Mouse (Mus musculus): Measurements from ENCODE around the gene Zmynd19. TPM values are rescaled to one million over a fixed set of nuclear protein-coding genes. Genes with fewer than 3 reads are reported as not detected.
A peak's percentile ranks its signal among the peaks of the same experiment; 100 is the strongest.

Zmynd19 gene
- polyA plus RNA-seq, 1 experiment from 2014 or later: 15.2 TPM

GRCm38 (mm10) chr2:24914762-24915161 is 34.8 kb upstream of the Zmynd19 start:
- H3K36me3 ChIP-seq (ENCODE audit: control insufficient read depth, insufficient read depth, low read length): peaks cover 3% of the 10 kb centered on the region; the same call in 1 of the 2 replicates
- H3K4me3 ChIP-seq (ENCODE audit: low read length): no peak overlapping the region
- H3K9me3 ChIP-seq (ENCODE audit: control insufficient read depth, low read length): no peaks in the 10 kb centered on the region
- no peak overlapping the region for H3K4me2 ChIP-seq (replicated peaks; ENCODE audit: low read depth, low read length)
- no peak overlapping the region for H3K9ac ChIP-seq (ENCODE audit: low read depth, low read length)
- H3K4me1 ChIP-seq (ENCODE audit: control insufficient read depth, insufficient read depth, low read length): peaks cover 9% of the 10 kb centered on the region
- 83% methylated on average over 3 of the region's 3 CpGs for WGBS
- ATAC-seq (ENCODE audit: low FRiP score, low TSS enrichment): no peak
- no peaks in the 10 kb centered on the region for H3K27me3 ChIP-seq (ENCODE audit: control insufficient read depth, insufficient read depth, low read length)
- no peak overlapping the region for H3K27ac ChIP-seq (ENCODE audit: low read depth, low read length)

- under 1% methylated on average over 65 of the region's 112 CpGs for WGBS
These were observed 30.4 kb upstream of the Zmynd19 start, which contains the start of gene Ehmt1 for GRCm38 (mm10) chr2:24918930-24919838. Ehmt1 (minus strand) TSS chr2:24919614.

GRCm38 (mm10) chr2:24919839-24920175 is 29.8 kb upstream of the Zmynd19 start:
- ATAC-seq (ENCODE audit: low FRiP score, low TSS enrichment): peak; percentile 50
- peaks cover 9% of the 10 kb centered on the region for H3K4me1 ChIP-seq (ENCODE audit: control insufficient read depth, insufficient read depth, low read length)
- no peaks in the 10 kb centered on the region for H3K36me3 ChIP-seq (ENCODE audit: control insufficient read depth, insufficient read depth, low read length)
- peak overlapping the region; percentile 43 for H3K4me2 ChIP-seq (replicated peaks; ENCODE audit: low read depth, low read length)
- no peaks in the 10 kb centered on the region for H3K9me3 ChIP-seq (ENCODE audit: control insufficient read depth, low read length)
- H3K4me3 ChIP-seq (ENCODE audit: low read length): peak overlapping the region; percentile 72
- no peaks in the 10 kb centered on the region for H3K27me3 ChIP-seq (ENCODE audit: control insufficient read depth, insufficient read depth, low read length)
- peak overlapping the region; percentile 65 for H3K9ac ChIP-seq (ENCODE audit: low read depth, low read length)
- peak overlapping the region; percentile 45; the same call in 1 of the 2 replicates for H3K27ac ChIP-seq (ENCODE audit: low read depth, low read length)
- 8% methylated on average over 8 of the region's 8 CpGs for WGBS

More at GRCm38 (mm10) chr2:24918930-24919838, 30.4 kb upstream of the Zmynd19 start, which contains the start of gene Ehmt1:
- ATAC-seq (ENCODE audit: low FRiP score, low TSS enrichment): peak; percentile 99
- Histone ChIP-seq H3K36me3 (ENCODE audit: control insufficient read depth, insufficient read depth, low read length) (no peaks in the 10 kb centered on the region), H3K4me1 (ENCODE audit: control insufficient read depth, insufficient read depth, low read length) (peaks cover 9% of the 10 kb centered on the region), H3K27ac (ENCODE audit: low read depth, low read length) (peak within 1 kb of the TSS; percentile 90), H3K4me3 (ENCODE audit: low read length) (peak within 1 kb of the TSS; percentile 72), H3K9ac (ENCODE audit: low read depth, low read length) (peak within 1 kb of the TSS; percentile 91), H3K4me2 (replicated peaks; ENCODE audit: low read depth, low read length) (peak within 1 kb of the TSS; percentile 71), H3K27me3 (ENCODE audit: control insufficient read depth, insufficient read depth, low read length) (no peaks in the 10 kb centered on the region), H3K9me3 (ENCODE audit: control insufficient read depth, low read length) (no peaks in the 10 kb centered on the region)

GRCm38 (mm10) chr2:24923561-24923960 is 26.0 kb upstream of the Zmynd19 start:
- WGBS: 64% methylated on average over 2 of the region's 2 CpGs
- Histone ChIP-seq H3K27me3 (ENCODE audit: control insufficient read depth, insufficient read depth, low read length) (no peaks in the 10 kb centered on the region; the same call in 1 of the 2 replicates), H3K27ac (ENCODE audit: low read depth, low read length) (no peak overlapping the region), H3K9ac (ENCODE audit: low read depth, low read length) (no peak overlapping the region), H3K4me2 (replicated peaks; ENCODE audit: low read depth, low read length) (no peak overlapping the region), H3K36me3 (ENCODE audit: control insufficient read depth, insufficient read depth, low read length) (no peaks in the 10 kb centered on the region), H3K4me1 (ENCODE audit: control insufficient read depth, insufficient read depth, low read length) (no peaks in the 10 kb centered on the region), H3K4me3 (ENCODE audit: low read length) (no peak overlapping the region), H3K9me3 (ENCODE audit: control insufficient read depth, low read length) (no peaks in the 10 kb centered on the region)
- no peak for ATAC-seq (ENCODE audit: low FRiP score, low TSS enrichment)

- Histone ChIP-seq H3K9ac (ENCODE audit: low read depth, low read length) (no peak overlapping the region), H3K27ac (ENCODE audit: low read depth, low read length) (no peak overlapping the region), H3K9me3 (ENCODE audit: control insufficient read depth, low read length) (no peaks in the 10 kb centered on the region), H3K4me2 (replicated peaks; ENCODE audit: low read depth, low read length) (no peak overlapping the region), H3K36me3 (ENCODE audit: control insufficient read depth, insufficient read depth, low read length) (no peaks in the 10 kb centered on the region), H3K27me3 (ENCODE audit: control insufficient read depth, insufficient read depth, low read length) (no peaks in the 10 kb centered on the region; the same call in 1 of the 2 replicates), H3K4me3 (ENCODE audit: low read length) (no peak overlapping the region), H3K4me1 (ENCODE audit: control insufficient read depth, insufficient read depth, low read length) (no peaks in the 10 kb centered on the region)
- 0 out of 2 replicates have a peak, but pooled peaks have one; percentile 13 for ATAC-seq (ENCODE audit: low FRiP score, low TSS enrichment)
- 80% methylated on average over 8 of the region's 8 CpGs for whole genome bisulfite sequencing
These were observed 24.3 kb upstream of the Zmynd19 start for GRCm38 (mm10) chr2:24925284-24925683.

- H3K4me3 ChIP-seq (ENCODE audit: low read length): no peak overlapping the region
- H3K4me2 ChIP-seq (replicated peaks; ENCODE audit: low read depth, low read length): no peak overlapping the region
- no peaks in the 10 kb centered on the region for H3K9me3 ChIP-seq (ENCODE audit: control insufficient read depth, low read length)
- 86% methylated on average over 9 of the region's 9 CpGs for WGBS
- H3K27me3 ChIP-seq (ENCODE audit: control insufficient read depth, insufficient read depth, low read length): no peaks in the 10 kb centered on the region; the same call in 1 of the 2 replicates
- no peaks in the 10 kb centered on the region for H3K4me1 ChIP-seq (ENCODE audit: control insufficient read depth, insufficient read depth, low read length)
- no peak for ATAC-seq (ENCODE audit: low FRiP score, low TSS enrichment)
- no peak overlapping the region for H3K27ac ChIP-seq (ENCODE audit: low read depth, low read length)
- H3K9ac ChIP-seq (ENCODE audit: low read depth, low read length): no peak overlapping the region
- no peaks in the 10 kb centered on the region for H3K36me3 ChIP-seq (ENCODE audit: control insufficient read depth, insufficient read depth, low read length)
These were observed 23.1 kb upstream of the Zmynd19 start for GRCm38 (mm10) chr2:24926345-24926964.

GRCm38 (mm10) chr2:24926965-24927358 is 22.6 kb upstream of the Zmynd19 start:
- ATAC-seq (ENCODE audit: low FRiP score, low TSS enrichment): no peak
- no peak overlapping the region for H3K27ac ChIP-seq (ENCODE audit: low read depth, low read length)
- 81% methylated on average over 7 of the region's 7 CpGs for WGBS

GRCm38 (mm10) chr2:24927810-24928479 is 21.6 kb upstream of the Zmynd19 start:
- Histone ChIP-seq H3K9ac (ENCODE audit: low read depth, low read length) (no peak overlapping the region), H3K36me3 (ENCODE audit: control insufficient read depth, insufficient read depth, low read length) (no peaks in the 10 kb centered on the region), H3K4me3 (ENCODE audit: low read length) (no peak overlapping the region), H3K4me2 (replicated peaks; ENCODE audit: low read depth, low read length) (0 out of 2 replicates have a peak overlapping the region, but pooled peaks have one; percentile 1), H3K27ac (ENCODE audit: low read depth, low read length) (peak overlapping the region; percentile 56), H3K27me3 (ENCODE audit: control insufficient read depth, insufficient read depth, low read length) (no peaks in the 10 kb centered on the region; the same call in 1 of the 2 replicates), H3K9me3 (ENCODE audit: control insufficient read depth, low read length) (no peaks in the 10 kb centered on the region), H3K4me1 (ENCODE audit: control insufficient read depth, insufficient read depth, low read length) (no peaks in the 10 kb centered on the region)
- peak; percentile 69; the same call in 1 of the 2 replicates for ATAC-seq (ENCODE audit: low FRiP score, low TSS enrichment)
- 63% methylated on average over 4 of the region's 4 CpGs for WGBS

More at GRCm38 (mm10) chr2:24926965-24927358, 22.6 kb upstream of the Zmynd19 start:
- no peaks in the 10 kb centered on the region; the same call in 1 of the 2 replicates for H3K27me3 ChIP-seq (ENCODE audit: control insufficient read depth, insufficient read depth, low read length)
- H3K4me1 ChIP-seq (ENCODE audit: control insufficient read depth, insufficient read depth, low read length): no peaks in the 10 kb centered on the region
- H3K36me3 ChIP-seq (ENCODE audit: control insufficient read depth, insufficient read depth, low read length): no peaks in the 10 kb centered on the region
- H3K9ac ChIP-seq (ENCODE audit: low read depth, low read length): no peak overlapping the region
- no peaks in the 10 kb centered on the region for H3K9me3 ChIP-seq (ENCODE audit: control insufficient read depth, low read length)
- H3K4me3 ChIP-seq (ENCODE audit: low read length): no peak overlapping the region
- H3K4me2 ChIP-seq (replicated peaks; ENCODE audit: low read depth, low read length): no peak overlapping the region
